Mouse (Mus musculus) erythroblast, adult 5-6 weeks (primary cell): ENCODE measurements around the gene Slc44a3. TPM values are rescaled to one million over a fixed set of nuclear protein-coding genes. Genes with fewer than 3 reads are reported as not detected.

Experiments used
- ATAC-seq: replicated peaks from 2 replicates; pipeline ENCODE4 v1.8.0; 2016; ENCODE audit warnings: moderate number of reproducible peaks, mild to moderate bottlenecking, moderate TSS enrichment, inconsistent platforms; ENCODE audit not compliant: poor library complexity, low FRiP score, severe bottlenecking
- total RNA-seq, 2 experiments: library from RNA; stranded (forward) in 1 of 2; stranded (reverse) in 1 of 2; fragments of 150-400 nt in 1 of 2; fragments of 200-764, 138-1000 nt in 1 of 2; gene quantifications; 2 replicates each; pipeline versions ENCODE4 v1.2.3 to v1.2.4; 2015 to 2017; ENCODE audit warnings: low replicate concordance in 2 of 2

Slc44a3 gene
- total RNA-seq, 2 experiments from 2014 or later: not detected

GRCm38 (mm10) chr3:121433359-121433758 lies 98.8 kb downstream of the Slc44a3 start:
- ATAC-seq: no peak

GRCm38 (mm10) chr3:121430289-121430936 lies 101.8 kb downstream of the Slc44a3 start:
- no peak for ATAC-seq

- ATAC-seq: no peak
Observed at GRCm38 (mm10) chr3:121429469-121429868, 102.7 kb downstream of the Slc44a3 start.

GRCm38 (mm10) chr3:121428696-121429259 lies 103.4 kb downstream of the Slc44a3 start:
- ATAC-seq: no peak

- no peak for ATAC-seq
Observed at GRCm38 (mm10) chr3:121428230-121428629, 104.0 kb downstream of the Slc44a3 start.

DNA sequence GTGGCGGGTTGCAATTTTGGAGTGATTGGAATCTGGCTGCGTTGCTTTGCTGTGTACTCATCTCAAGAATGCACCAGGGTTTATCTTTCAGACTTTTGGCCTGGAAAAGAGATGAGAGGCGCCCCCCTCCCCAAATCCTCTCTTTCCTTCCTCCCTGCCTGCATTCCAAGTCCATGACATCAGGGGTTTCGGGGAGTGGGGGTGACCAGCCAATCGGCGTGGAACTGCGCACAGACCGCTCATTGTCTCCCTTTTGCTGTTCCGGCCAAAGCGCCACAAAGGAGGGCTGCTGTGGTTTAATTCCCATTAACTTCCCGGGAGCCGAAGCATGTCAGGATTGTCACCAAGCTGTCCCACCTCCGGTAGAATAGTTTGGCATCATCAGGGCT lies 104.7 kb downstream of the Slc44a3 start:
- no peak for ATAC-seq

DNA sequence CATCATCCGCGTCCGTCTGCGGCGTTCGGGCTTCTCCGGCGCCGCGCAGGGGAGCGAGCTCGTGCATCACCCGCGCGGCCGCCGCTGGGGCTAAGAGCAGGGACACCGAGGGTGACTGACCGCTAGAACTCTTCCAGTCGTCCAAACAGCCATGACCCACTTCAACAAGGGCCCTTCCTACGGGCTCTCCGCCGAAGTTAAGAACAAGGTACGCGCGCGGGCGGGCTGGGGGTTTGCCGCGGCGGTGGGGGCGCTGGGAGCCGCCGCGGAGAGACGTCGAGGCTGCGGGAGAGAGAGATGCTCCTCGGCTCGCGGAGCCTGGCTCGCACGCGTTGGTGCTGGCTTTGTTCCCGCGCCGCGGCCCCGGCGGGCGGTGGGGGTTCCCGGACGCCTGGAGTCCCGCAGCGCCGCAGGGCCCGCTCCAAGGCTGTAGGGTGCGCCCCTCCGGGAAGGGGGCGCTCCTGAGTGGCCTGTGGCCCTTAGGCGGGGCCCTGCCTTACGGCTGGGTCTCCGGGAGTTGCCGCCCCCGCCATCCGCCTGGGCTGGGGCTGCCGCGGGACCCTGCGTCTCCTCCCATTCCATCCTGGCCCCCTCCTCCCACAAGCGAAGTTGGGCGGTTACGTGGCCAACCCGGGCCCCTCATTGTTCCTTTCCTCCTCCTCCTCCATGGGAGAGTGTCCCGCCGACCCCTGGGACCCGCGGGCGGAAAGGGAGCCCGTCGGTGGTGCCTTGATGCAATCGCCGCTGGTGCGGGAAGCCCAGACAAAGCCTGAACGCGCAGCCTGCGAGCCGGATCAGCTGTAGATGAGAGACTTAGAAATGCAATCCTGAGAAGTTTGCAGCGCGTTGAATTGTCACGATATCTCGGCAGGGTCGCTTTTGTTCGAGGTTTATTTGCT lies 105.3 kb downstream of the Slc44a3 start:
- peak; percentile 51; the same call in 1 of the 2 replicates for ATAC-seq

DNA sequence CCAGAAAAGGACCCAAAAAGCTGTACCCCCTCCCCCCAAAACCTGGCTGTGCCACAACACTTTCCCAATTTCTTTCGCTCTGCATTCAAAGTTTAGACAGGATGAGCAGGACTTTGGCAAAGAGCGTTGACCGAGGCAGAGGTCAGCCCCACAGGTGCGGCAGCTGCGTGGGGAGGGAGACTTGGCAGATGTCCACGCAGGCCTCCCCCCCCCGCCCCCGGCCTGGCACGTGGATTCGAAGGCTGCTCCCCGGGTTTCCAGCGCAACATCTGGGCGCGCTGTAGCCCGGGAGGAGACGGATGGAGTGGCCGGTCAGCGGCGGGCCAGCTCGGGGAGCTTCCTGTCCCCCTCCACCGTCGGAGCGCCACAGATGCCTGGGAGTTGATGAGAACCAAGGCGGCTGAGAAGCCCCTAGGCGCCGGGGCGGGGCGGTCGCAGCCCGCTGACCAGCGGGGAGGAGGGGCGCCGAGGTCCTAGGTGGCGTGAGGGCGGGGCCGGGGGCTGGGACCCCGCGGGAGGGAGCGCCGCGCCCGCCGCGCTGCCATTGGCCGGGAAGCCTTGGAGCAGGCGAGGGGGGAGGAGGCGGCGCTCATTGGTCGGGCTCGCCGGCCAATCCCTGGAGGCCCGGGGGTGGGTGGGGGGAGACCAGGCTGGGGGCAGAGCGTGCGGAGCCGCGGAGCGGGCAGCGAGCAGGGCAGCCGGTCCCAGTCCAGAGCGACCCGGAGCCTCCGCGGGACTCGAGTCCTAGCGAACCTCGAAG lies 106.2 kb downstream of the Slc44a3 start, which contains the start of gene Cnn3:
TSS of gene Cnn3 (plus strand) at position 637 of the 760 bp plus-strand sequence.
- ATAC-seq: peak; percentile 62; the same call in 1 of the 2 replicates

- ATAC-seq: no peak
Observed at GRCm38 (mm10) chr3:121422405-121422804, 109.8 kb downstream of the Slc44a3 start.

DNA sequence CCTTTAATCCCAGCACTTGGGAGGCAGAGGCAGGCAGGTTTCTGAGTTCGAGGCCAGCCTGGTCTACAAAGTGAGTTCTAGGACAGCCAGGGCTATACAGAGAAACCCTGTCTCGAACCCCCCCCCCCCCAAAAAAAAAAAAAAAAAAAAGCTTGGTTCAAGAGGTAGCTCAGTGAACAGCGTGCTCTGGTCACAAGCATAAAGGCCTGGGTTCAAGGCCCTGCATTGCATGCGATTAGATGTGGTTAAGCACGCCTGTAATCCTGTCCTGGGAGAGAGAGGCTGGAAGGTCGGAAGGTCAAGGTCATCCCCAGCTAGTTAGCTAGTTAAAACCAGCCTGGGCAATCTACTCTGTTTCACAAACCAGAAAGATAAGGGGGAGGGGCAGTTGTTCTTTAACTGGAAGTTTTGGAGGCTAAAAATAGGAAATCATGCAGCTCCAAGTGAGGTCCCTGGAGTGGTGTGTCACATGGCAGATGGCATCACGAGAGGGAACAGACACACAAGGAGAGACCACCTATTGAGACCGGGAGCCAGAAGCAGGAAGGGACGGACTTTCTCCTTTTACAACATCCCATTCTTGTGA lies 113.3 kb downstream of the Slc44a3 start:
- ATAC-seq: no peak

DNA sequence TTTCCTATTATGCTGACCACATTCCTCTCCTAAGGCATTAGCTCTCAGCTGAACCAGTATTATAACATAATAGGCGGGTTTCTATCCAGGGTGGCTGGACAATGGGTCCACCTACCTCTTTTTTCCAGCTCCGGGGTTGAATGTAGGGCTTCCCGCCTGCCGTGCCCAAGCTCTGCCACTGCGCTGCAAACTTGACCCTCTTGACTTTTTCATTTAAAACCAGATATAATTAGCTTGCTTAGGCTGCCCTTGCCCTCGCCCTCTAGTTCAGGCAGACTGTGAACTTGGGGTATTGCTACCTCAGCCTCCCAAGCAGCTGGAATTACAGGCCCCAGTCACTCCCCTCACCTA lies 114.0 kb downstream of the Slc44a3 start:
- ATAC-seq: no peak

DNA sequence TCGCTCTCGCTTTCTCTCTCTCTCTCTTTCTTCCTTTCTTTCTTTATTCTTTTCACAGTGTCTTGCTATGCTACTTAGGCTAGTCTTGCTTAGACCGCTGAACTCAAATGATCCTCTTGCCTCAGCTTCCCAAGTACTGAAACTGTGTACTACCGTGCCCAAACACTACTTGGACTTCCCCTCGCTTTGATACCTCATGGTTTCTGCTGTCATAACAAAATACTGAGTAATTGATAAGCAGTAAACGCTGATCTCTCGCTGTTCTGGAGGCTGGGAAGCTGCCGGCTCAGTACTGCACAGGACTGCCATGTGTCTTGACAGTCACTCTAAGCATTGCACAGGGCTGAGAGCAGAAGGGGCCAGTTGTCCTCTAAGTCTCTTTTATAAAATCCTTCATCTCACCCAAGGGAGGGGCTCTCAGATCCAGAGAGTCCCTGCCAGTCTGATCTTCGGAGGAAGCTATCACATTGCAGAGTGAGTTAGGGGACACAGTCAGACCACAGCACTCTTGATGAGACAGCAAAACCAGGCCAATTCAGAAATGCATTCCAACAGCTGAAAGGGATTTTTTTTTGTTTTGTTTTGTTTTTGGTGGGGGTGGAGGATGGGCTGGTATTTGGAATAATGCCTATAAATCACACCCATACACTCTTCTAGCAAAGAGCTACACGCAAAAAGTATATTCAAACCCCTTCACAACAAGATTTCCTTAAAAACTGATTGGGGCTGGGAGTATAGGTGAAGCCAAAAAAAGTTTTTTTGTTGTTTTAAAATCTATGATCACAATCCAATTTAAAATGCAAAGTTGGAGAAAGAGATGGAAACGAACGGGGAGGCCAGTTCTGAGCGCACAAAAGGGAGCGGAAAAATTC lies 114.6 kb downstream of the Slc44a3 start:
- ATAC-seq: no peak

- ATAC-seq: no peak
Observed at GRCm38 (mm10) chr3:121416171-121417154, 115.7 kb downstream of the Slc44a3 start.

DNA sequence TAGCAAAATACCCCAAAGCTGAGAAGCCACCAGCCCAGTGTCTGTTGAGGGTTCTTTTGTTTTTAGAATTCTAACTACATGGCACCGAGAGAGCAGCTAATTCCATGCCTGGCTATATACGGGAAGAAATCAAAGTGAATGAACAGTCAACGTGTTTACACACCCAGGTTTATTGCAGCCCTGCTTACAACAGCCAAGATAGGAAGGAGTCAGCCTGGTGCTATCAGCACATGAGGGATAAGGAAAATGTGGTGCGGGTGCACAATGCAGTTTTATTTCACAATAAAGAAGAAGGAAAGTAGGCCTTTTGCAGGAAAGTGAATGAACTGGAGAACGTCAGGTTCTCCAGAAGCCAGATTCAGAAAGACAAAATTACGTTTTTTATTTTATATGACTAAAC lies 120.8 kb downstream of the Slc44a3 start:
- ATAC-seq: no peak
